Mouse (Mus musculus) frontal cortex, adult 2 months (tissue): ENCODE data around the gene Kif17. TPM values are rescaled to one million over a fixed set of nuclear protein-coding genes. Genes with fewer than 3 reads are reported as not detected.
"Not testable (repeated sequence)": the region's sequence is repeated elsewhere in the genome, so short reads cannot be mapped to it uniquely, and the experiment has no call there.

Experiments used
- DNase-seq, 2 experiments: peaks; one replicate each; pipeline ENCODE4 v3.0.0; 2022; ENCODE audit warnings: low spot score in 1 of 2; ENCODE audit errors: extremely low spot score in 1 of 2
- polyA plus RNA-seq: library from polyadenylated mRNA; depleted of rRNA; stranded (reverse); fragments of >200 nt; gene quantifications from 2 replicates; pipeline ENCODE4 v1.2.3, GENCODE M21; 2012

The Kif17 gene
- polyA plus RNA-seq, 1 experiment = 23.3 TPM

- DNase-seq = peak in 1 of 2 experiments; percentile 67
Observed at GRCm38 (mm10) chr4:138311595-138311994, 61.4 kb downstream of the Kif17 start.

DNA sequence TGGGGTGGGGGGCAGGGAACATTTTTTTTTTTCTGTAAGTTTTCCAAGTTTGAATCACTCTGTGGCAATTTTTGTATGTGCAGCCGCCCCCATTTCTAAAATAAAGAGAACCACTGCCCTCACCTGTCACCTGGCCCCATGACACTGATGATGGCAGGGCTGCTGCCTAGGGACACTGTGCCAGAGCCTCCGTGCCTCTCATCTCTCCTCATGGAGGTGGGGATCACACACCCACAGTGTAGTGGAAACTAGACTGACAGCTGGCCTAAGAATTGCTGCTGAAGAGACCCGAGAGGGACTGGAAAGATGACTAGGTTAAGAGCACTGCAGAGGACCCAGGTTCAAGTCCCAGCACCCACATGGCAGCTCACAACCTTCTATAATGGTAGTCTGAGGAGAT, 61.9 kb downstream of the Kif17 start:
- DNase-seq = no peak

- no peak for DNase-seq
Observed at GRCm38 (mm10) chr4:138313021-138313420, 62.8 kb downstream of the Kif17 start.

- no peak for DNase-seq
Observed at GRCm38 (mm10) chr4:138313795-138314194, 63.6 kb downstream of the Kif17 start.

DNA sequence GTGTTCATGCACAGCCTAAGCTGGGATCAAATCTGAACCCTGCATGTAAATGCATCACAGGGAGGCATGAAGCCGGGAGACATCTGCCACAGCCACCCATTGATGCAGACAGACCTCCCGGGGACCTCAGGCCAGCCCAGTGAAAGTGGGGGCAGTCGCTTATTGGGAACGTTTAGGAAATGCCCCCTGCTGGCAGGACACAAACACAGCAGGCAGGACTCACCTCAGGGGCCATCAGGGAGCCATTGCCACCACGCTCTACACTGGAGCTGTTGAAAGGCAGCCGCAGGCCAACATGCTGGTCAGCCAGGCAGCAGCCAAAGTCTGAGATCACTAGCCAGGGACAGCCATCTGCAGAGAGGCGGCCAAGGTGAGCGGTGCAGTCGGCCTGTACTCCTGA, 65.5 kb downstream of the Kif17 start:
- DNase-seq = no peak

DNA sequence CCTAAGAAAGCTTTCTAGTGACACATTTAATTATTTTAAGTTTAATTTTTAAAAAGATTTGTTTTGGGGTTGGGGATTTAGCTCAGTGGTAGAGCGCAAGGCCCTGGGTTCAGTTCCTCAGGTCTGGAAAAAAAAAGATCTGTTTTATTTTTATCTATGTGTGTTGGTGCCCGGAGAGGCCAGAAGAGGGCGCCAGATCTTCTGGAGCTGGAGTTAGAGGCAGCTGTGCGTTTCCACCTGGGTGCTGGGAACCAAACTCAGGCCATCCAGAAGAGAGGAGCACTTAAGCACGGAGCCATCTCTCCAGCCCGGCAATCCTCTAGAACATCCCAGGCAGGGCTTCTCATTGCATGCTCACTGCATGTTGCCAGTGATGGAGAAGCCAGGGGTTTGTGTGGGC, 66.1 kb downstream of the Kif17 start:
- no peak for DNase-seq

DNA sequence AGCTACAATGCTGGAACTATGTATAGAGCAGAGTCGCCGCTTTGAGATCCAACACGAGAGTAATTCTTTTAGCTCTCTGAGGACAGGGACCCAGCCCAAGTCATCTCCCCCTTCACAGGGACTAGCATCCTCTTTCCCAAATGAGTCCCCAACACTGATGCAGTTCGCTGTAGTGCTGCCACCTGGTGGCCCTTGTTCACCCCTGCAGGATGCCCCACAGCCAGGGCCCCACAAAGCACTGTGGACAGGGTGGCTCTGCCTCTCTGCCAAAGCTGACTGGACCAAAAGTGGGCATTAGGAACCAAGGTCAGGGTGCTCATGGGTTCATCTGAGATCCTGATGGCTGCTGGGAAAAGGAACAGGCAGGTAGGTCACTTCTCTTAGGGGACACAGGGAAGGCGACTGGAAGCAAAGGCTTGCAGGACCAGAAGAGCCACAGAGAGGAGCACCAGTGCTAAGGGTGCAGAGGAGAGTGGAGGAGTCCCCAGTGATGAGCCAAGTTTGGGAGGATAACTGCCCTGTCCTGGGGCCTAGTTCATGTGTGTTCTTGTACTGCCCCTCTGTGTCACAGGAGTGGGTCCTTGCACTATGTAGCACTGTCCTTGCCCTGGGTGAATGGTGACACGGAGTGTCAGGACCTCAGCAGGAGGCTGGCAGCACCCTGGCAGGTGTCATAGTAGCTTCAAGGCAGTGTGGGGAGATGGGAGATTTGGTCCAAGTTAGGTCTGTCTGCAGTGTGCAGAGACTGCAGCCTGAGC, 68.5 kb downstream of the Kif17 start:
- peak in 1 of 2 experiments; percentile 77 for DNase-seq

DNA sequence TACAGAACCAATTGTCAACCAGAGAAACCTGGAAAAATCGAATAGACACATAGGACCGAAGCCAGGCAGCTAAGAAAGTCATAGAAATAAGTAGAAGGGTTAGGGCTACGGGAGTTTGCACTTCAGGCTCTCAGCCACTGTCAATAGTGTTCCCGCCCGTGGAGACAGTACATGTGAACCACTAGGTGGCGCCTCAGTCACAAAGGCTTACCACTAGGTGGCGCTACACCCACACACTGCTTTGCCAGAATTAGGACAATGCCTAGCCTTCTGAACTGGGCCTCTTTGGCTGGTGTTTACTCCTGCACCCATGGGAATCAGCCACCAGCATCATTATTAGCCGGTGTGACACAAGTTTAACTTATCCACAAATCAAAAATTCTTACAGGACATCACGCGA, 69.3 kb downstream of the Kif17 start:
- DNase-seq = peak; percentile 53 to 95

DNA sequence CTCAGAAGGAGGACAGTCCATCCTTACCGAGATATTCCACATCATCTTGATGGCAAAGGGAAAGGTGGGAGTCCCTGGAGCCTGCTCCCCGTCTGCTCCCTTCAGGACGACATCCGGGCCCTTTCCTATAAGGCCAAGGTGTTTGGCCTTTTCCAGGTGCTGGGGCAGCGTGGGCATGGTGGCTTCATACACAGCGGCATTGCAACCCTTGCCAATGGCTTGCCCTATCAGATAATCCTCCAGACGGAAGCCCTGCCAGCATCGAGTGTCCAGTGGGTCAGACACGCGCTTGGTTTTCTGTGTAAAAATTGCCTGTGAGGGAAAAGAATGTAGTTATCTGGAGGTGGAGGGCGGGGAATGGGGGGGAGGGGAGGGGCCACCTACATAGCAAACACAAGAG, 70.5 kb downstream of the Kif17 start:
- no peak for DNase-seq

GRCm38 (mm10) chr4:138321488-138321887, 71.3 kb downstream of the Kif17 start:
- no peak for DNase-seq

DNA sequence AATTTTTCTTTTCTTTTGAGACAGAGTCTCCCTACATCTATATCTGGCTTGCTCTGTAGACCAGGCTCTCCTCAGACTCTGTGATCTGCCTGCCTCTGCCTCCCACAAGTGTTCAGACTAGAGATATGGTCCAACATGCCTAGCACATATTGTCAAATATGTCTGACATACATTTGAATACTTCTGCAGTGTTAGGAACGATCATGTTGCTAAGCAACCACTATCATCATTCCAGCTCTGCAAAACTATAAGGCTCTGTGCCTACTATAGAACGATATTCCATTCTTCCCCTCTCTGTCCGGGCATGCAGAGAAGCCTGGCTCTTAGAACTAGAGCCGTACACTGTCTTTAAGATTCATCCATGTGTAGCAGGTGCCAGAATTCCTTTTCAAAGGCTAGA, 72.5 kb downstream of the Kif17 start:
- DNase-seq = no peak

- no peak for DNase-seq
Observed at GRCm38 (mm10) chr4:138323753-138324152, 73.5 kb downstream of the Kif17 start.

DNA sequence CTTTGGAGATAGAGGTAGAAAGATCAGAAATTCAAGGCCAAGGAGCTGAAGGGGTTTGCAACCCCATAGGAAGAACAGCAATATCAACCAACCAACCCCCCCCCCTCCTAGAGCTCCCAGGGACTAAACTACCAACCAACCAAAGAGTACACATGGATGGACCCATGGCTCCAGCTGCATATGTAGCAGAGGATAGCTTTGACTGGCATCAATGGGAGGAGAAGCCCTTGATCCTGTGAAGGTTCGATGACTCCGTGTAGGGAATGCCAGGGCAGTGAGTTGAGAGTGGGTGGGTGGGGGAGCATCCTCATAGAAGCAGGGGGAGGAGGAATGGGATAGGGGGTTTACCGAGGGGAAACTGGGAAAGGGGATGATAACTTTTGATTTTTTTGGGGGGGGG, 74.2 kb downstream of the Kif17 start:
- DNase-seq = no peak

- peak; percentile 86 to 92 for DNase-seq
Observed at GRCm38 (mm10) chr4:138325466-138326076, 75.3 kb downstream of the Kif17 start.

DNA sequence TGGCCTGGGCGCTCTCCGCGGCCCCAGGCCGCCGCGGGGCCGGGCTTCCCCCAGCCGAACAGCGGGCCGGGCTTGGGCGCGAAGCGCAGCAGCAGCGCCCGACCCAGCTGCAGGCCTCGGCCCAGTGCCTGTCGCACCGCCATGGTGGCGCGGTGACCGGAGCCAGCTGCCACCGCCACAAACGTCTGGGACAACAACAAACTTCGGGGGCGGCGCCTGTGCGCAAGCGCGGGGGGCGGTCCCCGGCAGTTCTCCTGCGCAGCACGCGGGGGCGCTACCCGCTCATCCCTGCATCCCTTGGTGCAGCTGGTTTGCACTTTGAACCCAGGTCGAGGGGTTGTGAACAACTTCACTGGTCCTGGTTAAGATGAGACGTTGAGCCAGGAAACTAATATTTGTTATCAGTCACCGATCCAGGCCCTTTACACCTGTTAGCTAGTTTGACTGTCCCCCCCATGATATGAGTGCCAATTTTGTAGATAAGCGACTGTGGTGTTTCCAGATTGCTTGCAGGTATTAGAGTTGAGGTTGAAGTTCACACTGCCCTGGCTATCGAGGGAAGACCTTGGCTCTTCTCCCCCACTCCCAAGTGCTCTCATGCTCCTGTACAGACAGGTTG, 76.0 kb downstream of the Kif17 start, which contains the start of gene Pink1:
Pink1 (minus strand) TSS at position 231 of the 619 bp plus-strand sequence.
- peak; percentile 81 to 95 for DNase-seq

DNA sequence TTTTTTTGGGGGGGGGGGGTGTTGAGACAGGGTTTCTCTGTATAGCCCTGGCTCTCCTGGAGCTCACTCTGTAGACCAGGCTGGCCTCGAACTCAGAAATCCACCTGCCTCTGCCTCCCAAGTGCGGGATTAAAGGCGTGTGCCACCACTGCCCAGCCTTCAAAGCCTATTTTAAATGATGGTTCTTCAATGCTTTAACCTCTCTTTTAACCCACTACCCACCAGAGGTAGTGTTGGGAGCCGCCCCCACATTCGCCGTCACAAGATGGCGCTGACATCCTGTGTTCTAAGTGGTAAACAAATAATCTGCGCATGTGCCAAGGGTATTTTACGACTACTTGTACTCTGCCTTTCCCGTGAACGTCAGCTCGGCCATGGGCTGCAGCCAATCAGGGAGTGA, 76.9 kb downstream of the Kif17 start:
- not testable (repeated sequence) for DNase-seq

- DNase-seq = no peak
Observed at GRCm38 (mm10) chr4:138327891-138328470, 77.7 kb downstream of the Kif17 start.

GRCm38 (mm10) chr4:138330264-138330671, 80.0 kb downstream of the Kif17 start:
- no peak for DNase-seq

DNA sequence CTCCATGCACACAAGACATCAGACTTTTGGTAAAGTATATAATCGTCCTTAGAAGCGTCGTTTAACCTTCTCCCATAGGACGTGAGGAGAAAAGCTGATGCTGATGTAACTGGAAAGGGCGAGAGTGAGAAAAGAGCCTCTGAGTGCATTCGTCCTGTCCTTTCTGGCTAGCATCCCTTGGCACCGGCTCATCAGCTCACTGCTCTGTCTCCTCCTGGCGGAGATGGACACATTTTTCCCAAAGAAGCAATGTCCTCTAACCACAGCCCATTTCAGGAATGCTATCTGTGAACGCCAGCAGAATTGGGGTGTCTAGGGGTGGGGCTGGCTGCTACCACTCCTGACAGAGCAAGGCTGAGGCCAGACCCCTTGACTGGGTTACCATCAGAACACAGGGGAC, 81.4 kb downstream of the Kif17 start:
- DNase-seq = no peak

- DNase-seq = no peak
Observed at GRCm38 (mm10) chr4:138333135-138333534, 82.9 kb downstream of the Kif17 start.

- no peak for DNase-seq
Observed at GRCm38 (mm10) chr4:138335036-138335435, 84.8 kb downstream of the Kif17 start.
